Mouse (Mus musculus) c-Kit-positive CD71-positive TER-119-negative erythroid progenitor cells, embryonic 14.5 days (primary cell): ENCODE measurements around the gene Gm3045.
A peak's percentile ranks its signal among the peaks of the same experiment; 100 is the strongest.

Experiments used
- DNase-seq: peaks from one replicate; pipeline ENCODE4 v3.0.0-alpha.2; 2013; ENCODE audit warnings: low read depth

Gm3045 gene

DNA sequence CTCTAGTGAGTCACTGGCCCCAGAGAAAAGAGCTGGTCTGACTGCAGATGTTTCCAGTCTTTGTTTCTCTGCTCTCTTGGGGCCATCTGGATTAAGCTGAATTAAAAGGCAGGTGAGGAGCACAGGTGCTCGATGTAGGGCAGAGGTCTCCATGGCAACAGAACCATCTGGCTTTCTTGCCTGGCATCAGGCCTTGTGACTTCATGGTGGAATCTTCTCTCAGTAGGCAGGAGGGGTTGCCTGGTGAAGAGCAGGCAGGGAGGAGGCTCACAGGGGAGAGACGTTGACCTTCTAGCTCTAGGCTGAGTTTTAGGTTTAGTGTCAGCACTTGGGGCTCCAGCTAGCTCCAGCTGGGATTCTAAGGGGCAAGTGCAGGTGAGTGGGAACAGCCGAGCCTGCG is at the start of gene Gm3045:
Gene Gm3045 (plus strand): TSS at position 230 of the 400 bp plus-strand sequence.
- no peak for DNase-seq

DNA sequence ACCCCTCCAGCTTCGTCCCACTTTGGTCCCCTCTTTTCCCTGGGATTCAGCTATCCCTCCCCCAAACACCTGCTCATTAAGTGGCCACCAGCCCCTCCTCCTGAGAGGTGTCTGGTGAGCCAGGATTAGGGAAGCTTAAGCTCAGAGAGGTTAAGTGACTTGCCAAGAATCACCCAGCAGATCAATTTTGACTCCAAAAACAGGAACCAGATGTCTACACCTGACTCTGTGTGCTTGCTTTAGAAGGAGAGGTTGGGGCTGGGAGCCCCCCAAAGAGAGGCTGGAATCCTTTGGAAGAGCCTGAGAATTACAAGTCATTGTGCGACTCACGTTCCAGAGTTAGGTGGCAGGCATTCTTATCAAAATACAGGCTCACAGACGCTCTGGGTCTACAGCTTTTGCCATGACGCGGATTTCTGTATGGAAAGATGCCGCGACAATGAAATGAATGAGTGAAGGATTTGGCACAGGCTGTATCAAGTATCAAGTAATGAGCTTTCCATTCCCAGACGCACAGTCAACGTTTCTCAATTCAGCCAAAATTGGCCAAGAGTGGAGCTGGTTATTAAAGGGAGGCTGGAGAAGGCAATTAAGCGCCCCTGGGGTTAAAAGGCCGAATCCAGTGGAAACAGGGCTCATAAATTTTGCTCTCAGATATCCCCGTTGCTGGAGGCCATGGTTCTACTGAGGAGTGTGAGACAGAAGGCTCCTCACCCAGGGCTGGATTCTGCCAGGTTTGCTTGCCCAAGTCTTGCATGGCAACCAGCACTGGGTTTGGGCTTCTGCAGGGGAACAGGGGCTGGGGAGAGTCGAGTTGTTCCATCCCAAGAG is 45.3 kb upstream of the Gm3045 start:
- no peak for DNase-seq

DNA sequence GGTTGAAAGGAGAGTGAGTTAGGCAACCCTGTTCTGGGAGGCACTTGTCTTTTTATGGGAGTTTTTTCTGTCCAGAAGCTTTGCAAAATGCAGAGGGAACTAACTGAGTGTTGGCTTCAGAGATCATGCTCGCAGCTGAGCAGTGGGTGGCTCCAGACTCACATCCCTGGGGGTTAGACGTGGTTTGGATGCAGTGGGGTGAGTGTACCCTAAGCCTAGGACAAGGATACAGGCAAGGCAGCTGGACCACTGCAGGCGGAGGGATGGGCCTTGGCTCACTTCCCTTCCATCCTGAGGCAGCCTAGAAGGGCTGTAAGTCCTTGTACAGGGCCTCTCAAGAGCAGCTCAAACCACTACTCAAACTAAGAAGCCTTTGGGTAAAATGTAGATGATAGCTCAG is 43.0 kb upstream of the Gm3045 start:
- no peak for DNase-seq

DNA sequence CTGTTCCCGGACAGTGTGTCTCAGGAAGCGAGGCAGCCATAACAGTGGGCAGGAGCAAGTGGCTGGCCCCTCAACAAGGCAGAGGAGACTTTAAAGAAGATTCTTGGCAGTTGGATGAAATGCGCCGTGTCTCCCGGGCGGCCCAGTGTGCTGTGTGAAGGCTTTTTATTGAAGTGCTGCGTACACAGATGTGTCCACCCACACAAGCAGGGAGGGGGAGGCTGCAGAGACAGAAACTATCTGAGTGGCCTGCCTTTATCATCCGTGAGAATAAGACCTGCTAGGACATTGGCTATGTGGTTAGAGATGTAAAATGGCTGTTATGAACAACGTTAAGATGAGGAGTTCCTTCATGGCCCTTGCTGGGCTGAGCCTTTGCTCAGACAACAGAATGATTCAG is 40.0 kb upstream of the Gm3045 start:
- no peak for DNase-seq

DNA sequence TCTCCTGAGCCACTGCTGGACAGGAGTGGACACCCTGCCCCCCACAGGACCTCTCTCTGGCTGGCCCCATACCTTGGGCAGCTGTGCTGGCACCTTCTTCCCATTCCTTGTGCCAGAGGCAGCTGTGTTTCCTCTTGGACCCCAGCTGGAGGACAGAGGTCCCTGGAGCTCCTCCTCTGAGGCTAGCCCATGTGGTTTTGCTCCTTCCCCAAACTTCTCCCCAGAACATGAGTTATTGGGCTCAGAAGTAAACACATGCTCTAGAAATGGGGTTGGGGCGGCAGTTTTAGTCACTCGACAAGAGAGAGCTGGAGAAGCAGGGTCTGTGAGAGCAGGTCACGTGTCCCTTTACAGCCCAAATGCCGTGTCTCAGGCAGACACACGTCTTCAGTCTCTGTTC is 39.0 kb upstream of the Gm3045 start:
- no peak for DNase-seq

DNA sequence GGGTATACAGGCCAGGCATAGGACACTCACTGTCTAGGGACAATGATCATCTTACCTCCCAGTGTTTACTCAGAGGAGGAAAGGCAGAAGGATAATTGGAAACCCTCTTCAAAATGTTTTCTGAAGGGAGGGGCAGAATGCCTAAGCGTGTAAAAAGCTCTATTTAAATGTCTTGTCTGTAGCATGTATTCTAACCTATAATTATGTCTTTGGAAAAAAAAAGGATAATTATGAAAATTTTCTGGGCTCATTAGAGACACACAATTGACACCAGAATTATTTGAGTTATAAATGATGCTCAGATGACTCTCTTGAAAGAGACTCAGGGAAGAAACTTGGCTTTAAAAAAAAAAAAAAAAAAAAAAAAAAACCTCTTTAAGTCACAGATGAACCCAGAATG is 38.4 kb upstream of the Gm3045 start:
- DNase-seq: no peak

DNA sequence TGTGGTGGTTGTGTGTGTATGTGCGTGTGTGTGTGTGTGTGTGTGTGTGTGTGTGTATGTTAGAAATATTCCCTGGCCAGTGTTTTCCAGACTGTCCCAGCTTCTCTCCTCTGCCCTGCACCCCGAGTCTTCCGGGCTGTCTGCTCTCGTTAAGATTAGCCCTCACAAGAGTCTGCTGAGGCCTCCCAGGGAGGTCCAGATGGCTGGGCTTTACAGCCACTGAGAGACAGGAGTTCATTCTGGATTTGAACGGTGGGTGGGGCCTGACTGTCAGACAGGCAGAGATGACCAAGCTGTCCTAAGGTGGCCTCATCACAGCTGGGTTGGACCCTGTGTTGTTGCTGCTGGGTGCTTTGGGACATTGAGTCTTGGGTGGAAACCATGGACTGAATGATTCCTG is 28.8 kb upstream of the Gm3045 start:
- DNase-seq: no peak

DNA sequence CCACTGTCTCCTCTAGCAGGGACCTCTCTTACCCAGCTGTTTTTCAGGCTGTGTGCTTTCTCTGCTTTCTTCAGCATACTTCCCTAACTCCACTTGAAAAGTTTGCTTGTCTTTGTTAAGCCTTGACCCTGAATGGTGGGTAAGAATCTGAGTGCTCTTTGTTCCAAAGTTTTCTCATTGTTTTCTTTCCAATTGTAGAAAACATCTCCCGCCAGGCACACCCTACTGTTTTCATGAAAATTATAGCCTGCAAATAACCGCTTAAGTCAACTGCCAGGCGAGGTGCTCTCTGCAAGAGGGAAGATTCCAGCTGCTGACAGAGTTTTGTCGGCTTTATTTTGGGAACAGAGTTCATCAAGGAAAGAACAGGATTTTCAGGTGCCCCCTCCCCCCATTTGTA is 25.2 kb upstream of the Gm3045 start:
- DNase-seq: no peak

DNA sequence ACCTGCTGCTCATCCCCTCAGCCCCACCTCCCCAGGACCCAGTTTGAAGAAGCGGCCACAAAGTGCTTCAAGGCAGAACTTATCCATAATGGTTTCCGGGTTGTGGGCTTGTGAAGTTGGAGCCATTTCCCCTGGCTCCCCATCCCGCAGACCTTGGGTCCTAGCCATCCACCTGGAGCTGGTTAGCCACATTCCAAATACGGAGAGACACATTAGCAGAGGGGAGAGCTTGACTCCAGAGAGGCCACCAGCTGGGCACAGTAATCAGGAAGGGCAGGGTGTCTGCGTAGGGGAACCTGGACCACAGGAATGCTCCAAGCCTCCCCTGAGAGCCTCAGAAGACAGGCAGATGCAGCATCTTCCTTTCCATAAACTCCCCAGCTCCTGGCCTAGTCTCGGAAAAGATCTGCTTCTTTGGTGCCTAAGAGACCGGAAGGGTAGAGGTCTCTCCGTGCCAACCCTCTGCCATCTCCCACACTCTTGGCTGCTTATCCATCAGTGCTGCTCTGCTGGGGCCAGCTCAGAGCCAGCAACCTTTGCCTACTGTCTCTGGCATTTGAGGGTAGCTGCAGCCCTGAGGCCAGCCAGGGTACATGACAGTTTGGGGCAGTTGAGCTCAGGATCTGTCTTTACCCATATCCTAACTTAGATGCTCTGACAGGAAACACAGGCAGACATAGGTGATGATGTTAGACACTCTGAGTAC is 22.9 kb upstream of the Gm3045 start:
- no peak for DNase-seq

DNA sequence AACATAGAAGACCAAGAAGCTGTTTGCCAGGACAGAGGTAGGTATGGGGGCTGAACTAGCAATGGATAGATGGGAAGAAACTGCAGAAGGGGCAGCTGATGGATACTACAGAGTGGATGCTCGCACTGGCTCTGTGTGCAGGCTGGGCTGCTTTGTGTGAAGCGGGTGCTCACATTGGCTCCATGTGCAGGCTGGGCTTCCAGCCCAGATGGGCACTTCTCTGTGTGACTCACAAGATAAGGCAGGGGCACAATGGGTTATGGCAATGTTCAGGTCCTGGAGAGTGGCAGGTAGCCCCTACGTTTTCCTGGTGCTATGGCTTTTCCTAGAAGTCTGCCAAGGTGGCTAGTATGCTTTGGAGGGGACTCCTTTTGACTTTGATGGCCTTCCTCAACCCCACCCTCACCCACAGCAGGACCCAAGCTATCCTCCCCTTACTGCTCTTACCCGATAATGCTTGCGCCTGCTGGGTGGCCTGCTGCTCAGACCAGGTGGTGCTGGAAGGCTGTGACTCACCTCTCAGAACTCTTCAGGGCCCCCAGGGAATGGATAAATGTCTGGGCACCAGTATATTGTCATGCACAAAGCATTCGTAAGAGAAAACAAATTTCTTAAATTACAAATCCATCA is 21.8 kb upstream of the Gm3045 start:
- no peak for DNase-seq

DNA sequence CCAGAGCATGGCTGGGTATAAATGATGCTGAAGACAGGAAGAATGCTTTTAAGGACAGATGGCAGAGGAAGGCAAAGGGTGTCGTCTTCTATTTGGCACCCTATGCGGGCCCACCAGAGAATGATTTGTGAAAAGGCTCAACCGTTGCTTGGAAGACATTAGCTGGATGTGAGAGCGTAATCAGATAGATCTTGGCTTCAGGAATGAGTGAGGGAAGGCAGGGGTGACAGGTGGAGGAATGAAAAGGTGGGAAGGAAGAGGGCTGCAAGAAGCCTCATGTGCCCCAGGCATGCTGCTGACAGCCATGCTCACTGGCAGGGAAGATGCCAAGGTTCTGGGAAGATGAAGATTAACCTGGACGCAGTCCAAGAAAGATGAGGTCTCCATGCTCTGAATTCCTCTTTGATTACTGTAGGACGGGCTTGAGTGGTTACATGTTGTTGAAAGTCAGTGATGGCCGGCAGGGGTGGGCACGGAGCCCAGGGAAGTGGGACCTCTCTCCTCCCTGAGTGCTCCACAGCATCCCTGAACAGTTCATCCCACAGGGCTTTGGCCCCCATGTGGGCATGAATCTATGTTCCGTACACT is 14.0 kb upstream of the Gm3045 start:
- no peak for DNase-seq

DNA sequence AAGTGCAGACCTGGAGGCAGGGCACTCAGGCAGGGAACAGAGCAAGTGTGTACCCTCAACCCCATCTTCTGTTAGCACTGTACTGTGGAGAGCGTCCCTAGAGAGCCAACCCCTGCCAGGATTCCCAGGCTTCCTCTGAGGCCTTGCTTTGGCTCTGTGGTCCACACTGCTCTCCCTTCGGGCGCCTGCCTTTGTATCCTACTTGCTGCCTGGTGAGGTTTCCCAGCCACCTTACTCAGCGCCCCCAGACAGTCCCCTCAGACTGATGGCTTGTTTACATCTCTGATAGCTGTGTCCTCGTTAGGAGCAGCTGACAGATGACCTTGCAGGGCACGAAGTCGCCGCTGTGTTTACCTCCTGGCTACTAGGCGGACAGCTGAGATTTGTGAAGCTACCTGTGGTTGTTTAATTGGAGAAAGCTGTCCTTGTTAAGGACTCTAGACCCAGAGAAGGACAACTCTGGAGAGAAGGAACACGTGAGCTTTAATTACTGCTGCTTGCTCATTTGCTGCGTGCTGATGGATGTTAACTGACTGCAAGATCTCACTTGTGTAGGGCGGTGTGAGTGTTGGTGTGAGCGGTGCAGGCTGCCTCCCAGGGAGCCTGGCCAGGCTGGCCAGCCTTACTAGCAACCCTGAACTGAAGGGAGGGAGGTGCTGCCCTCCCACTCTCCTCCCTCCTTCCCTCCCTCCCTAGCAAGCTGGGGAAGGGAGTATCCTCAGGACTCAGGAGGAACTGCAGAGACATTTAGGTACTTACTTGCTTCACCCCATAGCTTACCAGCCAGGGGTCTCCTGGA is 7.5 kb upstream of the Gm3045 start:
- DNase-seq: no peak

DNA sequence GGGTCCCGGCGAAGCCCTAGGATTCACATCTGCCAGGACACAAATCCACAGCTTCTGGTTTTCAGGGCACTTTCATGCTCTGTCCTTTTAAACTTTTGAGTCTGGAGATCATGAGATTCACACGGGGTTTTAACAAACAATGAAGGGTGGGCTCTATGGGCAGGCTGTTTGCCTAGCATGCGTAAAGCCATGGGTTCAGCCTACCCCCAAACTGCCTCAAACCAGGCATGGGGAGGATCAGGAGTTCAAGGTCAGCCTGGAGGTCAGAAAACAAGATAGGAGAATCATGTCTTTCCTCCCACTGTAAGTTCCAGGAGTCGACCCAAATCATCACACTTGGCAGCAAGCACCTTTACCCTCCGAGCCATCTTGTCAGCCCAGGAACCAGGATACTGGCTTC is 6.9 kb upstream of the Gm3045 start:
- no peak for DNase-seq

DNA sequence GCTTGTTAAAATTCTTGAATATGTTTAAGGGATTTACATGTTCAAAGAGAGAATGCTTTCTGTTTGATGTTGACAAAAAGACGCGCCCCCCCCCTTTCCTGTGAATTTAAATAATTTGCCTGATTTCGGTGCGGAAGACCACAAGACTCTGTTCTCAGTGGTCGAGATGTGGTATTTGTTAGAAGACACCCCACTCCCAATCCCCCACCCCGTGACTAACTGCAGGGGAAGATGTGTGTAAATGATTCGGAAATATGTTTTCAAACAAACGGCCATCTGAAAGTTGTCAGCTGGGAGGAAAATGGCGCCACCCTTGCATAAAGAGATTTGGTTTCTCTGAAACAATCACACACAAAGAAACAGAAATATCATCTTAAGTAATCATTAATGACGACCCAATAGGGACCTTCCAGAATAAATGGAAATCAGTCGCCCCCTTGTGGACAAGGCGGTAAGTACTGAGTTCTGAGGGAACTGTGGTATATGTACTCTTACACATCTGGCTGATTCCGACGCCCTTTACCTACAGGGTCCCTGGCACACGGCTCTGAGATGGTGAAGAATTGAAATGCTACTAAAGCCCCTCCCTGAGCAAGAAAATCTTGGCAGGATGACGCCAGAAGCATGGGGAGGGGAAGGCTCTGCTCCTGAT is 4.2 kb upstream of the Gm3045 start:
- peak; percentile 13 for DNase-seq

DNA sequence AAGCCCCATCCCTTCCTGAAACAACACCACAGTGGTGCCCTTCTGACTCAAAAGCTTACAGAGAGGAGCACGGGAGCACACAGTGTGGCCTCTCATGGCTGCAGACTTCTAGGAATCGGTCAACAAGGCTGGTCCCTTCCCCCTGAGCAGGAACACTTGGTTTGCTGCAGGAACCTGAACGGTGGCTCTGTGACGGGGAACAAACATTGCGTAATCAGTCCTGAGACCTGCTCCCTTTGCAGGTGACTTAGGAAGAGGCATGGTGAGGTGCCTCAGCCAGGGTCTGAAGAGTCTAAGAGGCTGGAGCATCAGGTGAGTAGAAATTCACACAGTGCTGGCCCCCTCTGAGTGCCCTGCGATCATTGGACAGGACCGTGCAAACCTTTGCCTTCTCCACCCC is 463 bp upstream of the Gm3045 start:
- no peak for DNase-seq

DNA sequence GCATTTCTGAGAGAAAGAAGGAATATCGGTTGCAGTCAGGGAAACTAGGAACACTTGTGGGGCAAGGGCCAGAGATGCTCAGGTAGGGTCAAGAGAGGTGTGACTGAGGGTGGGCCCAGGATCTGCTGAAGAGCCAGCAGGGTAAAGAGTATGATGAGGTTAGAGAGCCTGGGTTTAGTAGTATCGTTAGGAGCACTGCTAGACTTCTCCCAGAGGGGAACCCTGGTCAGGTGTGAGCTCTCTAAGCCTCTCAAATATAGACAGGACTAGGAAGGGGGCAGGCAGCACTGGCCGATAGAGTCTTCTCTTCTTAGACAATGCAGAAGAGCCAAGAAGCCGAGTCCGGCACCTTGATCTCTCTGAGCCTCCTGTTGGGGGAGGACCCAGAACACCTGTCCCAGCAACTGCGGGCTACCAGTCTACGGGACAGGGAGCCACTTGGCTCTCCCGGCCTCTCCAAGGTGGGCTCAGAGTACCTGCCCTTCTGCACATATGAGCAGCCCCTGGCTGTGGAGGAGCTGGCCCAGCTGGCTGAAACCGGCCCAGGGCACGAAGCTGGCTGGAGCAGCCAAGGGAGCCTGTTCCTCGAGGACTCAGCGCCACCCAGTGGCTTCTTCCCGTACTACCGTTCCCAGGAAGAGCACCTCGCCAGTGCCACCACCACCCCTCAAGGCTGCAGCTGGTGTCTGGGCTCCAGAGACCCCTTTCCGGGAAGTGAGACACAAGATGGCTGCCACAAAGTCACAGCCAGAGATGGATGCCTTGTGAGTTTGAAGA is 2.5 kb downstream of the Gm3045 start:
- peak; percentile 10 for DNase-seq

DNA sequence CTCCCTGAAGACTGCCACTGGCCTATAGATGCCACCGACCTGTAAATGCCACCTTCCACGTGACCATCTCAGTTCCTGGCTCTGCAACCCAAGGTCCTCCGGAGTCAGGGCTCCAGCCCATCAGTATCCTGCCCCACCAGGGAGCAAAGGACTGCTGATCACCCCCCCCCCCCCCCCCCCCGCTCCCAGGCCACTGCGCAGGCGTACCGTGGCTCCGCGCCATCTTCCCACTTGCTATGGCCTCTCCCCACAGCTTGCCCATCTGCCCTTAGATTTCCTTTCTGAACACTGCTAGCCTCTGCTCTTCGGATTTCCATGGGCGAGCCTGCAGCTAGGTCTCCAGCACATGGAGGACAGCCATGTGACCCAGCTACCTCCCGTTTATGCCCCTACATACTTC is 6.1 kb downstream of the Gm3045 start:
- DNase-seq: no peak

DNA sequence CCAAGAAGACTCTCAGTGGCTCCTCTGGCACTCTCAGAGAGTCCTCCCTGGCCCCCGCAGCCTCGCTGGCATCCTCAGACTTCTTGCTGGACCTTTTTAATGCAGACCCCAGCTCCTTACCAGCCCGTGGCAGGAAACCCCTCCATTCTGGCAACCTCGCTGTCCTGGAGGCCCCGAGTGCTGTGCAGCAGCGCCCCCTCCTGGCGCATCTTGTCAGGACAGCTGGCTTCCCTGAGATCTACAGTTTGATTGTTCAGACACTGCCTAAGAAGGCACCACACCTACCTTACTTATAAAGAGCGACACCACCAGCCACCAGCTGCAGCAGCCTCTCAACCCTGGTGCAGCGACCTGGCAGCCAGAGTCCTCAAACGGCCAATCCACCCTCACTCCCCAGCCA is 7.1 kb downstream of the Gm3045 start:
- DNase-seq: peak; percentile 16

DNA sequence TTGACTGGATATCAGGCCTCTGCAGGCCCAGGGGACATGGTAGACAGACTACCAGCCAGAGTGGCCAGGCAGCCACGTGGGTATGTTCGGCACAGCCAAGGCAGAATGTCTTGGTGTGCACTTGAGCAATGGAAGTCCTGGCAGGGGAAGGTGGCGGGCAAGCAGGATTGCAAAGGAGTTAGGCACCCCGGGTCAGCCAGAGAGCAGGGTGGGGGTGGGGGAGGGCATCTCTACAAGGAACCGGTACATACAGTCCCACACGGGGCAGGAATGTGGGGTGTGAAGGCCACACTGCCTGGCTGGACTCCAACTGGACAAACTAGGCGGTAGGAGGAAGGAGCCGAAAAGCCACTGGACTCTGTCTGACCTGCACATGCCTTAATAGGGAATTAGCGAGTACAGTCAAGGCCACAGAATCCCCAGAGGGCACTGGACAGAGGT is 7.9 kb downstream of the Gm3045 start:
- no peak for DNase-seq

DNA sequence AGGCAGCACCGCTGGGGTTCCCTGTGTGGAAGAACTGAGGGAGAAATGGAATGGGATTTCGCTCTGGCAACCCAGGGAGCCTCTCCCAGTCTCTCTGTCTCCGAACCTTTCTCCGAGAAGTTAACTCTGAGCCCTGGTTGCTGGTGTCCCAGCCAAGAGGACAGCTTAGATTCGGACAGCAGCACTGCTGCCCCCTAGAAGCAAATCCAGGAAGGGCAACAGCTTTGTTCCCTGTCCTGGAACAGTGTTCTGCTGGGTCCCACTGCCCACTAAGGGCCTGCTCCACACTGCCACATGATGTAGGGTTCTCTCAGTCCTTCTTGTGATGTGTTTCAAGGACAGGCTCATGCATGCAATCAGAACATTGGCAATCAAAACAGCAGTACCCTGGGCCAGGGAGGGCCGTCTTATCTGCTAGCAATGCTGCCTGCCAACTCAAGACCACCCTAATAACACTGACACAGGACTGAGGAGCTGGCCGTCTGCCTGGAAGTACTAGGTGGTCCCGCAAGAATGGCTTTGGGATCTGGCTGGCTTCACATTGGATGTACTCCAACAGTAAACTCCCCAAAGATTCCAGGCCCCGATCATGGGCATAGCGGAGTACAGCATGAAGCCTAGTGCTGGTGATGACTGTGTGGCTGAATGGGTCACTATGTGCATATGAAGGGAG is 9.4 kb downstream of the Gm3045 start:
- no peak for DNase-seq
